Mouse (Mus musculus) bone marrow macrophage, adult 2 months (primary cell): ENCODE data around the gene Triobp.
A peak's percentile ranks its signal among the peaks of the same experiment; 100 is the strongest.

Source experiments
- CTCF ChIP-seq: IDR thresholded peaks from 2 replicates; pipeline ENCODE4 v1.5.1; 2012; ENCODE audit warnings: low read depth, mild to moderate bottlenecking, low read length, moderate library complexity
- POLR2A ChIP-seq: IDR thresholded peaks from 2 replicates; pipeline ENCODE4 v1.6.1; 2012; ENCODE audit warnings: mild to moderate bottlenecking, low read depth, low read length, borderline replicate concordance

DNA sequence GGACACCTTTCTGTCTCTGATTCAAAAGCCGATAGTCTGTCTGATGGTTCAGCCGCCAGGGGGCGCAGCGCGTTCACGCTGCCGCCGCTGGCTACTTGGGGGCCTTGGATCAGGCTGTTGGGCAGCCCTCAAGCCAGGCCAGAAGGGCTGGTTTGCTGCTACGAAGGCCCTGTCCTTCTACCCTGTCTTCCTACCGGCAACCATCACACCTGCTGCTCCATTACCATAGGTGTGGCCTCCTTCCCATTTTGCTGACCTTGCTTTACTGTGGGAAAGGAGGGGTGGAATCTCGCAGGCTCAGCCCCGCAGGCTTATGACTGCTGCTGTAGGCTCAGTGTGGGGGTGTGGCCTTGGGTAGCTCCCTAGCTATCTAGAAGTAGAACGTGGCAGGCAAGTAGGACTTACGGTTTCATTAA, 90.4 kb downstream of the Triobp start:
- peak; percentile 92 for TF ChIP-seq CTCF
- TF ChIP-seq POLR2A, result no peak
